Mouse (Mus musculus) stomach, embryonic 15.5 days (tissue): ENCODE results near the gene Syf2. TPM values are rescaled to one million over a fixed set of nuclear protein-coding genes. Genes with fewer than 3 reads are reported as not detected.

Source experiments
- ATAC-seq: fragments of 200-750 bp; cut with Nextera tagmentation; 2 replicates; pipeline ENCODE4 v1.8.0; 2017; ENCODE audit warnings: low read depth, moderate number of reproducible peaks, moderate TSS enrichment; ENCODE audit not compliant: insufficient read depth, low FRiP score
- H3K27ac ChIP-seq: fragments of 300-500 bp; sonication (generic); 2 replicates; pipeline ENCODE4 v1.5.1; 2015; ENCODE audit warnings: mild to moderate bottlenecking, inconsistent platforms
- H3K27me3 ChIP-seq: fragments of 300-500 bp; sonication (generic); replicated peaks from 2 replicates; pipeline ENCODE4 v1.6.1; 2015; ENCODE audit warnings: inconsistent platforms
- H3K36me3 ChIP-seq: fragments of 300-500 bp; sonication (generic); 2 replicates; pipeline ENCODE4 v1.6.1; 2015; ENCODE audit warnings: inconsistent platforms
- H3K4me1 ChIP-seq: fragments of 300-500 bp; sonication (generic); 2 replicates; pipeline ENCODE4 v1.6.1; 2015; ENCODE audit warnings: inconsistent platforms
- H3K4me2 ChIP-seq: fragments of 300-500 bp; sonication (generic); 2 replicates; pipeline ENCODE4 v1.6.1; 2015; ENCODE audit warnings: mild to moderate bottlenecking, inconsistent platforms
- H3K4me3 ChIP-seq: fragments of 300-500 bp; sonication (generic); replicated peaks from 2 replicates; pipeline ENCODE4 v1.5.1; 2015; ENCODE audit warnings: inconsistent platforms
- H3K9ac ChIP-seq: fragments of 300-500 bp; sonication (generic); 2 replicates; pipeline ENCODE4 v1.6.1; 2015; ENCODE audit warnings: inconsistent platforms
- H3K9me3 ChIP-seq: fragments of 300-500 bp; sonication (generic); 2 replicates; pipeline ENCODE4 v1.6.1; 2016; ENCODE audit warnings: inconsistent platforms
- WGBS: fragments of 180-500 bp; shearing (Covaris S2); methylation state at CpG from one replicate; pipeline ENCODE4 v1.1.7; 2015; 5-methylcytosine and 5-hydroxymethylcytosine counted together
- polyA plus RNA-seq: library from polyadenylated mRNA; unstranded; fragments of >200 nt; fragmentation: Nextera tagmentation; extraction: Ambion mirVana; gene quantifications from 2 replicates; pipeline ENCODE4 v1.2.1, GENCODE M21; 2015

The Syf2 gene
- polyA plus RNA-seq, 1 experiment from 2014 or later, result 70.2 TPM

DNA sequence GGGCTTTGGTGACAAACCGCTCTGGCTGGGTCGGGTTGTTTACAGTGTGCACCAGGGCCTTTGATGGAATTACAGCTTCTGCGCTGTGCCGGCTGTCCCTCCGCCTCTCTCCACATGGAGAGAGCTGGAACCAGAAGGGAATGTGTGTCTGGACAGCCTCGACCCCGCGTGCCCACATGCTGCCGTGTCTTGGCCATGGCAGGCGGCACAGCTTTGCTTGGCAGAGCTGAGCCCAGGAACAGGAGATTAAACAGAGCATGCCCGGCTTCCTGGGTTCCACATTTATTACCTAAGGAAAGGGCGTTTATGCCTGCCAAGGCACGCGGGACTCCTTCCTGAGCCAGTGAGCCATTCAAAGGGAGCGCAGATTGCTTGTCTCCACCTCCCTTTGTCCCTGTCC lies 23.8 kb downstream of the Syf2 start:
- 18% methylated on average over 15 of the region's 15 CpGs for WGBS
- H3K4me2 ChIP-seq, result no peak overlapping the region

GRCm38 (mm10) chr4:134955196-134955595 lies 24.5 kb downstream of the Syf2 start:
- no peaks in the 10 kb centered on the region for H3K36me3 ChIP-seq
- H3K9me3 ChIP-seq, result no peaks in the 10 kb centered on the region
- 77% methylated on average over 2 of the region's 2 CpGs for WGBS
- no peak overlapping the region for H3K4me2 ChIP-seq
- peaks cover 6% of the 10 kb centered on the region; the same call in 1 of the 2 replicates for H3K27me3 ChIP-seq
- 0 out of 2 replicates have a peak, but pooled peaks cover 10% of the 10 kb centered on the region for H3K4me1 ChIP-seq
- H3K9ac ChIP-seq, result no peak overlapping the region
- H3K4me3 ChIP-seq, result no peak overlapping the region
- no peak for ATAC-seq
- no peak overlapping the region for H3K27ac ChIP-seq

More for the DNA sequence above, 23.8 kb downstream of the Syf2 start:
- H3K9ac ChIP-seq, result no peak overlapping the region
- H3K4me1 ChIP-seq, result 0 out of 2 replicates have a peak, but pooled peaks cover 11% of the 10 kb centered on the region
- ATAC-seq, result no peak
- H3K27ac ChIP-seq, result no peak overlapping the region
- H3K9me3 ChIP-seq, result no peaks in the 10 kb centered on the region
- H3K4me3 ChIP-seq, result no peak overlapping the region
- no peaks in the 10 kb centered on the region for H3K36me3 ChIP-seq
- peaks cover 6% of the 10 kb centered on the region; the same call in 1 of the 2 replicates for H3K27me3 ChIP-seq

DNA sequence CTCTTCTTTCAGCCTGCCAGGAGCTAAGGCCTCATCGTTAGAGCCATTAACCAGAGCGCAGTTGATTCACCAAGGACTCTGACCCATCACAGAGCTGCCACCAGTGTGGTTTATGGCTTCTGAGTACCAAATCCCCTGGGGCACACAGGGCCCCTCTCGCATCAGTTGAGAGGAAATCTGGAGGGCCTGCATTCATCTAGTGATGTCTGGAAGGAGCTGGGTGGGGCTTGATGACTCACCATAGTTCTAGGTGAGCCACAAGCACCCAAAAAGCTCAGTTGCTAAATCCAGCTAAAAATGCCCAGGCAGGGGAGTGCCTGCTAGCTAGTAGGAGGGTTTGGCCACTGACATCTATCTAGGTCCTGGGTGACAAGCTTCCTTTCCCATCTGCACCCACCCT lies 25.1 kb downstream of the Syf2 start:
- Histone ChIP-seq H3K27ac (no peak overlapping the region), H3K9me3 (no peaks in the 10 kb centered on the region), H3K9ac (no peak overlapping the region), H3K27me3 (peaks cover 6% of the 10 kb centered on the region; the same call in 1 of the 2 replicates), H3K4me1 (0 out of 2 replicates have a peak, but pooled peaks cover 3% of the 10 kb centered on the region), H3K4me3 (no peak overlapping the region), H3K4me2 (no peak overlapping the region), H3K36me3 (no peaks in the 10 kb centered on the region)
- WGBS, result 67% methylated on average over 3 of the region's 3 CpGs
- ATAC-seq, result no peak

DNA sequence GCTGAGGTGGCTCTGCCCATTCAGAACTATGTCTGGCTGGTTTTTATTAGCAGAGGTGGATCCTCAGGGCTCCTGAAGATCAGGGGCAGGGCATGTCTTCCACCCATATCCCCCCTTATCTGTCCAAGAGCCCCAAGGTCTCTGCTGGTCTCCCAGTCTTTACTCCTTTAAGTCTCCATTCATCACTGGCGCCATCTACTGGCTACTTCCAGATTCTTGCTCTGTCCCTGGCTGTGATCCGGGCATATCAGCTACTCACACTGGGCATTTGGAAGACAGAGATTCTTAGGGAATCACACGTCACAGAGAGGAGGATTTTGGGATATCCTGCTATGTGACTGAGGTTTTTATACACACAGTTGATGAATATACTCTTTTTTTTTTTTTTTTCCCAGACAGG lies 25.6 kb downstream of the Syf2 start:
- Histone ChIP-seq H3K4me2 (no peak overlapping the region), H3K4me3 (no peak overlapping the region), H3K9me3 (no peaks in the 10 kb centered on the region), H3K36me3 (no peaks in the 10 kb centered on the region), H3K9ac (no peak overlapping the region), H3K27me3 (peaks cover 6% of the 10 kb centered on the region; the same call in 1 of the 2 replicates), H3K27ac (no peak overlapping the region), H3K4me1 (0 out of 2 replicates have a peak, but pooled peaks cover 3% of the 10 kb centered on the region)
- no peak for ATAC-seq
- 15% methylated on average over 3 of the region's 3 CpGs for WGBS

DNA sequence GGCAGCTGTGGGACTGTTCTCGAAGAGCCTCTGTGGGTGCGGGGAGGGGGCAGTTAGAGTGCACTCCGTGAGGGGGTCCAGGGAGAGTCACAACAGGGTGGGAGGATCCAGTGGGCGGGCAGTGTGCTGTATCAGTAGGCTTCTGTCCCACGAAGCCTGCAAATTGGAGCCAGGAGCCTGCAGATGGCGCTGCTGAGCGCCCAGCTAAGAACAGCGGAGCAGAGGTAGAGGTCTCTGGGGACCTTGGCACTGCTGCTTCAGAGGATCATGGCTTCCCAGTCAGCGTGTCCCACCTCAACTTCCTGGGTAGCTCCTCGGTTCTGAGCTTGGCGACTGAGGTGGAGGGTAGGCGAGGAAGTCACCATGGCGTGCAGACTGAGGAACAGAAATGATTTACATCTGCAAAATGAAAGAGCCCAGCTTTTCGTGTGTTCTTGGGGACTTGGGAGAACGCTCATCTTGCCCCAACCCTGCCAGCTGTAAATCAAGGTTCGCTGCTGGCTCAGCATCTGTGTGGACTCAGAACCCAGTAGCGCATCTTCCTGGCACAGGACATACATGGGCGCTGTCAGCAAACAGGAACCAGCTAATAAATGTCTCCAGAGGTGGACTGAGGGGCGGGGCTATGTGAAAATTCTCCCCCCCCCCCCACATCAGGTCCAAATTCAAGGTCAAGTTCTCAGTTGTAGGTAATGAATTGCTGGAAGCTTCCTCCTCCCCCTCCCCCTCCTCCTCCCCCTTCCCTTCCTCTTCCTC lies 32.5 kb downstream of the Syf2 start:
- no peak overlapping the region for H3K9ac ChIP-seq
- peaks cover 3% of the 10 kb centered on the region; the same call in 1 of the 2 replicates for H3K27me3 ChIP-seq
- H3K27ac ChIP-seq, result no peak overlapping the region
- no peak overlapping the region; the same call in 1 of the 2 replicates for H3K4me3 ChIP-seq
- ATAC-seq, result peak; percentile 22; the same call in 1 of the 2 replicates
- peak overlapping the region; percentile 29; the same call in 1 of the 2 replicates for H3K4me2 ChIP-seq
- no peaks in the 10 kb centered on the region for H3K36me3 ChIP-seq
- 0 out of 2 replicates have a peak, but pooled peaks cover 4% of the 10 kb centered on the region for H3K4me1 ChIP-seq
- WGBS, result 21% methylated on average over 19 of the region's 19 CpGs
- no peaks in the 10 kb centered on the region for H3K9me3 ChIP-seq

DNA sequence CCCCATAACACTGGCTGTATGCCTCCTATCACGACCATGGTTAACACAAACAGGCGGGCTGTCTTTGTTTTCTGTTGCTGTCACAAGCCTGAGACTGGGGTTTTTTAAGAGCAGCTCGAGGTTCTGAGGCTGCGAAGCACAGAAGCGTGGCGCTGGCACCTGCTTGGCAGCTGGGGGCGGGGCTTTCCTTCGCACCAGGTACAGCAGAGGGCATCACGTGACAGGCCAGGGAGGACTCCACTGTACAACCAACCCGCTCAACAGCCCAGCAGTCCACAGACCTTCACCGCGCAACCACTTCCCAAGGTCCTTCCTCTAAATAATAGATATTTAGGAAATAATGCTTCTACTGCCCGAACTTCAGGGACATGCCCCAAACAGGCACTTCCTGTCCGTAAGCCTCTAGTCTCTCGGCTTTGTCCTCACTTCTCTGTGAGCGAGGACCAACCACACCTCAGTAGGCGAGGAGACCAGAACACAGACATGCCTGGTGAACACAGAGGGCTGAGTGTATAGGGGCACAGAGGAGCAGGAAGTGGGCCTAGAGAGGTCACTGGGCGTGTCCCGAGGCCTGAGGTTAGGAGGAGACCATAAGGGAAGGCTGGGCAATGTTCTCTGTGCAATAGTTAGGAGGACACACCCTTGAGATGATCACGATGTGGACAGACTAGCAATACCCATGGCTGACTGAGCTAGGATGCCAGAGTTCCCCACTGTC lies 37.3 kb downstream of the Syf2 start:
- Histone ChIP-seq H3K9me3 (no peaks in the 10 kb centered on the region), H3K9ac (no peak overlapping the region), H3K4me2 (no peak overlapping the region), H3K4me1 (no peaks in the 10 kb centered on the region), H3K36me3 (no peaks in the 10 kb centered on the region), H3K27me3 (no peaks in the 10 kb centered on the region), H3K27ac (no peak overlapping the region), H3K4me3 (no peak overlapping the region)
- 71% methylated on average over 20 of the region's 20 CpGs for WGBS
- ATAC-seq, result peak; percentile 22; the same call in 1 of the 2 replicates

DNA sequence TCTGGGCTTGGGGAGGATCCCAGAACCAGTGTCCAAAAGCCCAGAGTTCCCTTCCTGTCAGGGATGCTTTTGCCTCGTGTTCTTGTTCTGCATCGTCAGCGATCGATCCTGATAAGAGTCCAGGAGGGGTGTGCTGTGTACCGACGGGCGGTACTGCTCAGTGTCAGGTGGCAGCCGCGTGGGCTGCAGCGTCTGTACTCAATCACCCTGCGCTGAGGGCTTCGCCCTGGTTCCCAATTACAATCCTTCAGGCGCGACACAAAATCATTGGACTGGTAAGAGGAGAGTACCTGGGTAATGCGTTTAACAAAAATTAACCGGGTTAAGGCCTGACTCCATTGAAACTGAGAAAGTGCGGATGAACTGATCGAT lies 37.9 kb downstream of the Syf2 start:
- no peaks in the 10 kb centered on the region for H3K4me1 ChIP-seq
- no peaks in the 10 kb centered on the region for H3K27me3 ChIP-seq
- H3K9ac ChIP-seq, result no peak overlapping the region
- 72% methylated on average over 18 of the region's 18 CpGs for WGBS
- H3K36me3 ChIP-seq, result no peaks in the 10 kb centered on the region
- H3K4me3 ChIP-seq, result no peak overlapping the region
- H3K9me3 ChIP-seq, result no peaks in the 10 kb centered on the region
- ATAC-seq, result 0 out of 2 replicates have a peak, but pooled peaks have one; percentile 18
- no peak overlapping the region for H3K4me2 ChIP-seq
- no peak overlapping the region for H3K27ac ChIP-seq

GRCm38 (mm10) chr4:134975261-134975928 lies 44.7 kb downstream of the Syf2 start:
- peak; percentile 88 for ATAC-seq
- Histone ChIP-seq H3K36me3 (no peaks in the 10 kb centered on the region), H3K9ac (no peak overlapping the region), H3K4me1 (no peaks in the 10 kb centered on the region), H3K4me2 (peak overlapping the region; percentile 26), H3K9me3 (no peaks in the 10 kb centered on the region), H3K27ac (peak overlapping the region; percentile 89), H3K4me3 (no peak overlapping the region), H3K27me3 (no peaks in the 10 kb centered on the region)
- 35% methylated on average over 14 of the region's 14 CpGs for WGBS

GRCm38 (mm10) chr4:134975929-134976308 lies 45.2 kb downstream of the Syf2 start:
- peak; percentile 44; the same call in 1 of the 2 replicates for ATAC-seq
- peak overlapping the region; percentile 26; the same call in 1 of the 2 replicates for H3K4me2 ChIP-seq
- no peak overlapping the region for H3K4me3 ChIP-seq
- no peaks in the 10 kb centered on the region for H3K4me1 ChIP-seq
- no peak overlapping the region for H3K9ac ChIP-seq
- no peaks in the 10 kb centered on the region for H3K36me3 ChIP-seq
- H3K27ac ChIP-seq, result peak overlapping the region; percentile 89
- H3K9me3 ChIP-seq, result no peaks in the 10 kb centered on the region
- WGBS, result 85% methylated on average over 4 of the region's 4 CpGs
- no peaks in the 10 kb centered on the region for H3K27me3 ChIP-seq

DNA sequence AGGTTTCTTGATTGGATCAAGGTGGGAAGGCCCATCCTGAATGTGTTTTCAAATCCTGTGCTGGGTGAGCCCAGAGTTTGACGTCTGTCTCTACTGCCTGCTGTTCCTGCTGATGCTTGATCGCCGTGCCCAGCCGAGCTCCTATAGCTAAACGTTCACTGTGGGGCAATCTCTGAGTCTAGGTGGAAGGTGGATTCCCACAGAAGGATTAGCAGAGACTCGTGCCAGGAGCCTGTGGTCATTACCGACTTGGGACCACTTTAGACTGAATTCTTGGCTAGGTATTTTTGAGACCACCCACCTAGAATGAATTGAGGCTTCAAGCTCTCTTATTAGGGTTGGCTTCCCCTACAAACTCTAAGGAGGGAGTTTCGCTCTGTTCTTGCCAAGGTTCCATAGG lies 48.2 kb downstream of the Syf2 start:
- Histone ChIP-seq H3K27ac (no peak overlapping the region), H3K36me3 (no peaks in the 10 kb centered on the region), H3K9me3 (no peaks in the 10 kb centered on the region), H3K4me1 (no peaks in the 10 kb centered on the region), H3K4me2 (no peak overlapping the region), H3K4me3 (no peak overlapping the region), H3K27me3 (no peaks in the 10 kb centered on the region), H3K9ac (no peak overlapping the region)
- no peak for ATAC-seq
- WGBS, result 70% methylated on average over 8 of the region's 8 CpGs

DNA sequence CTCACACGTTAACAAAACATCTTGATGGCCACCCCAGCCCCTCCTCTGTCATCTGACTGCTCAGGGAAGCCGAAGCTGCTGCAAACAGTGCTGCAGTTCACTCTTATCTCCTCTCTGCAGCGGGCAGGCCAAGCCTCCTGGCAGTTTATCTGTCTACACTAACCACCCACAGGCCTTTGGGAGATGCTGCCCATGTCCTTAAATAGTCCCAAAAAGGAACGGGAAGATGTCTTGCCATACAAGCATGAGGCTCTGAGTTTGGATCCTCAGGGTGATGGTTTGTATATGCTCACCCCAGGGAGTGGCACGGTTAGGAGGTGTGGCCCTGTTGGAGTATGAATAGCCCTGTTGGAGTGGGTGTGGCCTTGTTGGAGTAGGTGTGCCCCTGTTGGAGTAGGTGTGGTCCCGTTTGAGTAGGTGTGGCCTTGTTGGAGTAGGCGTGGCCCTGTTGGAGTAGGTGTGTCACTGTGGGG lies 51.3 kb downstream of the Syf2 start:
- Histone ChIP-seq H3K9me3 (no peaks in the 10 kb centered on the region), H3K36me3 (no peaks in the 10 kb centered on the region), H3K9ac (no peak overlapping the region), H3K4me1 (no peaks in the 10 kb centered on the region), H3K4me2 (no peak overlapping the region), H3K27ac (no peak overlapping the region), H3K27me3 (no peaks in the 10 kb centered on the region), H3K4me3 (no peak overlapping the region)
- peak; percentile 96 for ATAC-seq
- 52% methylated on average over 7 of the region's 7 CpGs for WGBS
